1 mouse cellular context compared by ENCODE assay signal in the genomic region with DNA sequence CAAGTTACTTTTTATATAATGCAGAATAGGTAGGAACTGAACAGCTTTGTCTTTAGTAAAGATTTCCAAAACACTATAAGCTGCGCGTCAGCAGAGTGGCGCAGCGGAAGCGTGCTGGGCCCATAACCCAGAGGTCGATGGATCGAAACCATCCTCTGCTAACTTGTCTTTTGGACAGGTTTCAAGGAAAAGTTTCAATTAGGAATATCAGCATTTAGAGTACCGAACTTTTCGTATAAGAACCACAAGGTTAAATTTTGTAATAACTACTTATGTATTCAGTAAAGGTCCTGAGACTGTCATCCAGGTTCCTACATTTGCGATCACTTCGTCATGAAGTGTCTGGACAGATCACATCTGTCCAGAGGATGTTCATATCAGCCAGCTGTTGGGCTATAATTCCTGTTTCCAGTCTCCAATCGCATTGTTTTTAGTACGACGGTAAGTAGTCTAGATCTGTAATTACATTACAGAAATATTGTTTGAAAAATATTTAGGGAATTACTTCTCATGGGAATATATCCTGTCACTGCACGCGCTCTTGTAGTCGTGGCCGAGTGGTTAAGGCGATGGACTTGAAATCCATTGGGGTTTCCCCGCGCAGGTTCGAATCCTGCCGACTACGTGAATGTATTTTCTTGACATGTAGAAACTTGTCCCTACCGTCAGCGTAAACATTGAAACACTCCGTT.
TF ChIP-seq lines count a peak whose summit lies in the region.

No protein-coding gene starts in this region.

TF ChIP-seq in CH12.LX, 34 proteins besides CTCF, POLR2A, EP300 and RAD21:
- TF ChIP-seq SIN3A (IDR thresholded peaks at IDR 0.05; ENCODE audit: low read length), result 0 out of 2 replicates have a peak, but pooled peaks have one; percentile 5
- peak; percentile 62 for TF ChIP-seq NRF1 (IDR thresholded peaks at IDR 0.05; ENCODE audit: low read depth, low read length)
- TF ChIP-seq NELFE (IDR thresholded peaks at IDR 0.05; ENCODE audit: low read depth, low read length), result no peak
- no peak for TF ChIP-seq USF1 (IDR thresholded peaks at IDR 0.05; ENCODE audit: low read depth, low read length)
- no peak for TF ChIP-seq CHD2 (IDR thresholded peaks at IDR 0.05; ENCODE audit: low read length)
- peak; percentile 65; the same call in 1 of the 2 replicates for TF ChIP-seq KAT2A (IDR thresholded peaks at IDR 0.05; ENCODE audit: insufficient replicate concordance, low read length)
- no peak for TF ChIP-seq USF2 (conservative IDR thresholded peaks at IDR 0.05; ENCODE audit: low read depth, low read length)
- 0 out of 2 replicates have a peak, but pooled peaks have one; percentile 8 for TF ChIP-seq MXI1 (IDR thresholded peaks at IDR 0.05; ENCODE audit: low read depth, low read length)
- TF ChIP-seq TBP (conservative IDR thresholded peaks at IDR 0.05; ENCODE audit: low read depth, low read length), result peak; percentile 99
- TF ChIP-seq E2F4 (IDR thresholded peaks at IDR 0.05; ENCODE audit: insufficient replicate concordance, low read depth, low read length), result peak; percentile 29; the same call in 1 of the 2 replicates
- peak; percentile 25; the same call in 1 of the 2 replicates for TF ChIP-seq BHLHE40 (IDR thresholded peaks at IDR 0.05; ENCODE audit: low read depth, low read length)
- peak; percentile 90 for TF ChIP-seq ELF1 (IDR thresholded peaks at IDR 0.05; ENCODE audit: low read depth, low read length)
- TF ChIP-seq MAFK (IDR thresholded peaks at IDR 0.05; ENCODE audit: insufficient replicate concordance, low read length), result peak; percentile 95
- no peak for TF ChIP-seq CHD1 (IDR thresholded peaks at IDR 0.05; ENCODE audit: low read depth, low read length)
- TF ChIP-seq IRF4 (IDR thresholded peaks at IDR 0.05; ENCODE audit: low read depth, low read length), result peak; percentile 8; the same call in 1 of the 2 replicates
- TF ChIP-seq MAZ (IDR thresholded peaks at IDR 0.05; ENCODE audit: low read depth, low read length), result no peak
TF ChIP-seq in CH12.LX: peak in this region for 10.
